Mouse (Mus musculus) brain, embryonic 18.5 days (tissue): ENCODE measurements around the gene Ddx27.

Experiments
- DNase-seq: peaks from one replicate; pipeline ENCODE4 v3.0.0-alpha.2; 2012; ENCODE audit warnings: low read depth, low spot score

Gene Ddx27

GRCm38 (mm10) chr2:167062965-167063880 lies 48.2 kb downstream of the Ddx27 start, which contains the start of gene Znfx1:
Znfx1 (minus strand) TSS chr2:167063015.
- peak; percentile 85 for DNase-seq

DNA sequence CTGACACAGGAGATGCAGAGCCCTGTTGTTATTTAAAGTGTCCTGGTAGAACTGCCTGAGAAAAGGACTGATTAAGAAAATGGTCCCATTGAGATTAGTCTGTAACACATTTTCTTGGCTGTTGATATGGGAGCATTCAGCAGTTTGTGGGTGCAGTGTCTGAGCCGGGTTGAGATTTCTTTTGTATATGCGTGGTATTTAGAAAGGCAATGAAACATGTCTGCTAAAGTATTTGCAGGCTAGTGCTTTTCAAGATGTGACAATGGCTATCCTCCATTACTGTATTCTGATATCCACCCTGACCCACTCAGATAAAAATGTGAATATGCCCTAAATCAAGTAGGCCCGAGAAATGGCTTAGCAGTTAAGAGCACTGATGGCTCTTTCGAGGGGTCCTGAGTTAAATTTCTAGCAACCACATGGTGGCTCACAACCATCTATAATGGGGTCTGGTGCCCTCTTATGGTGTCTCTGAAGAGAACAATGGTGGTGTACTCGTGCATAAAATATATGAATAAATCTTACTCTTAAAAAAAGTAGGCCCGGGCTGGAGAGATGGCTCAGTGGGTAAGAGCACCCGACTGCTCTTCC lies 49.0 kb downstream of the Ddx27 start:
- DNase-seq: no peak

GRCm38 (mm10) chr2:167064601-167065295 lies 49.8 kb downstream of the Ddx27 start:
- no peak for DNase-seq

DNA sequence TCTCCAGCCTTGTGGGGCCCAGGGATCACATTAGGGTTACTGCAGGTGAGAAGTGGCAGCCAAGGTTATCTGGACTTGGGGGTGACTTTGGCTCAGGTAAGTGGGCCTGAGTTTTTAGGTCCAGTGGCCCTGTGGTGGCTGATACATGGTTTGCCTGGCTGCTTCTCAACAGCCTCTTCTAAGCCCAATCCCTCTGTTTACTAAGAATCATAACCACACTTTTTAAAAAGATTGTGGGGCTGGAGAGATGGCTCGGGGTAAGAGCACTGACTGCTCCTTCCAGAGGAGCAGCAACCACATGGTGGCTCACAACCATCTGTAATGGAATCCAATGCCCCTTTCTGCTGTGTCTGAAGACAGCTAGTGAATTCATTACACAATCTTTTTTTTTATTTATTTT lies 51.0 kb downstream of the Ddx27 start:
- DNase-seq: no peak

- DNase-seq: no peak
Measured at GRCm38 (mm10) chr2:167066528-167067516, 51.8 kb downstream of the Ddx27 start.

- no peak for DNase-seq
Measured at GRCm38 (mm10) chr2:167067575-167067974, 52.6 kb downstream of the Ddx27 start.

DNA sequence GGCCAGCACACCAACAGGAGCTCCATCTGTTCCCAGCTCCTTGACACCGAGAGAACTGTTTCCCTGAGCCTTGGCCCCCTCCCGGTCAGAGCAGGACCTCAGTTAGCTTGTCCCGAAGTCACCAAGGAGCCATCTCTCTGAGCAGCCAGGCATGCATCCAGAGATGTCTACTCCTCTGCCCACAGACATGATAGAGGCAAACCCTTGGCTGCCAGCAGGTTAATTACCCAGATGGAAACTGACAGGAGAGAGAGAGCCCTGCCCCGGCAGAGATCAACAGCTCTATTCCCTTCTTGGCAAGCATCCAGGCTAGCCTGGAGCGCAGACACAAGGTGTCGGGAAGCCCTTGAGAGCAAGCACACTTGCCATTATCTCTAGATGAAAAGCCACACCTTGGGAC lies 55.3 kb downstream of the Ddx27 start:
- no peak for DNase-seq

GRCm38 (mm10) chr2:167071266-167071640 lies 56.3 kb downstream of the Ddx27 start:
- no peak for DNase-seq

GRCm38 (mm10) chr2:167071641-167072601 lies 56.9 kb downstream of the Ddx27 start:
- peak; percentile 93 for DNase-seq

DNA sequence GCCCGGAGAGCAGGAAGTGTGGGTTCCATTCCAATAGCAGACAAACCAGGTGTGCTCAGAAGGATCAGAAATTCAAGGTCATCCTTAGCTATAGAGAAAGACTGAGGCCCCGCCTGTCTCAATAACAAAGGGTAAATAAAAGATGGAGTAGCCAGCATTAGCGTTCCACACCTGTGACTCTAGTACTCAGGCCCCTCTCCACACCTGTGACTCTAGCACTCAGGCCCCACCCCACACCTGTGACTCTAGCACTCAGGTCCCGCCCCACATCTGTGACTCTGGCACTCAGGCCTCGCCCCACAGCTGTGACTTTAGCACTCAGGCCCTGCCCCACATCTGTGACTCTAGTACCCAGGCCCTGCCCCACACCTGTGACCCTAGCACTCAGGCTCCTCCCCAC lies 59.6 kb downstream of the Ddx27 start:
- DNase-seq: no peak

GRCm38 (mm10) chr2:167076352-167076751 lies 61.4 kb downstream of the Ddx27 start:
- DNase-seq: no peak

- DNase-seq: no peak
Measured at GRCm38 (mm10) chr2:167076759-167077158, 61.8 kb downstream of the Ddx27 start.

- no peak for DNase-seq
Measured at GRCm38 (mm10) chr2:167077199-167077962, 62.4 kb downstream of the Ddx27 start.

GRCm38 (mm10) chr2:167078486-167078885 lies 63.5 kb downstream of the Ddx27 start:
- no peak for DNase-seq

- DNase-seq: no peak
Measured at GRCm38 (mm10) chr2:167078931-167079495, 64.0 kb downstream of the Ddx27 start.

DNA sequence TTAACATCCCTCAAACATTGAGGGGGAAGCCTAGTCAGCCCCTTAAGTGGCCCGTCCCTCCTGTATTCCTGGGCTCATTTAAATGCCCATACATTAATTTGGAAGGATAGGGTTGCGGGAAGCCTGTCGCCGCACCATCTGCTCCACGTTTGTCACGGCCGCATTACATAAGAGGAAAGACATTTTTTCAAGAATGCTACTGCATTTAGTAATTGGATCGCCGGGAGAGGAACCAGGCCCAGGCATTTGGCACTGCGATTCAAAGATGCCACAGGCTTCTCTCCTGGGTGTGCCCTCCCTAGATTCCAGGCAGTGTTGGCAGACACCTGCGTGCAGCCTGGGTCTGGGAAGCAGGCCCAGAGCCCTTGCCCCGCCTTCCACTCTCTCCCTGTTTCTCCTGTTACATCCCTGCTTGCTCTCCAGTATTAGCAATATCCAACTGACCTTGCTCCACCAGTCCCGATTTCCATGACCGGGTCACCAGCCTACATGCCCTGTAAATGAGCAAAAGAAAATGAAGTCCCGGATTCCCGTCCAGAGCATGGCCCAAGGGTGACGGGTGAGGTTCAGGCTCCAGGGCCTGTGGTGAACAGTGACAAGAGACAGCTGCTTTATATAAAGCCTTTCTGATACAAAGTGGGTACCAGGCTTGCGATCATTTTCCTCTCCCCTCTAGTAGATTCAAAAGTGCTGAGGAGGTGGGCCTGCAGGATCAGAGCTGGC lies 64.7 kb downstream of the Ddx27 start:
- no peak for DNase-seq

DNA sequence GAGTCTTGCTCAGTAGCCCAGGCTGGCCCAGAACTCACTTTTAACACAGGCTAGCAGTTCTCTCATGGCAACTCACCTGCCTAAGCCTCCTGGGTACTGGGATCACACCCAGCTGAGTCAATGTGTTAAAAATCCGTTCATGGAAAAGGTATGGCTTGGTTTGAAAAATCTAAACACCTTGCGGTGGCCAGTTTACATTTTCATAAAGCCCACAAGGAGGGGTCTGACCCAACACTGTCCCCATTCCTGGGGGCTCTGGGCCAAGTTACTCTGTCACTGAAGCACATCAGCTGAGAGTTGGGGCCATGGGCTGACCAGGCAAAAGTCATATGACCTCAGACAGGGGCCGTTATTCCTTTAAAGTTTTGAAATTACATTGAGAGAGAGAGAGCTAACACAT lies 65.4 kb downstream of the Ddx27 start:
- no peak for DNase-seq

- DNase-seq: no peak
Measured at GRCm38 (mm10) chr2:167081135-167081534, 66.1 kb downstream of the Ddx27 start.
